Mouse (Mus musculus) MEL (cell line): Measurements from ENCODE around the gene Fam166a. TPM values are rescaled to one million over a fixed set of nuclear protein-coding genes. Genes with fewer than 3 reads are reported as not detected.
A peak's percentile ranks its signal among the peaks of the same experiment; 100 is the strongest.

Experiments
- DNase-seq: peaks from one replicate; pipeline ENCODE4 v3.0.0; 2011; ENCODE audit warnings: low read depth, low spot score
- H3K27ac ChIP-seq: 2 replicates; pipeline ENCODE4 v1.5.1; 2012; ENCODE audit warnings: low read depth, mild to moderate bottlenecking, control low read depth, low read length, moderate library complexity; ENCODE audit not compliant: control insufficient read depth
- H3K27me3 ChIP-seq, 2 experiments: fragments of 150-350 bp in 1 of 2; sonication (generic) in 1 of 2; 2 replicates each; pipeline ENCODE4 v1.6.1; 2012; ENCODE audit warnings: low read length in 2 of 2, mild to moderate bottlenecking in 2 of 2, improper control_type of control experiment in 1 of 2, moderate library complexity in 1 of 2; ENCODE audit not compliant: insufficient read depth in 2 of 2, control insufficient read depth in 1 of 2
- H3K36me3 ChIP-seq, 2 experiments: 2 replicates each; pipeline ENCODE4 v1.6.1; 2012 to 2014; ENCODE audit warnings: low read length in 2 of 2, improper control_type of control experiment in 1 of 2, inconsistent platforms in 1 of 2, mild to moderate bottlenecking in 1 of 2; ENCODE audit not compliant: insufficient read depth in 2 of 2, control insufficient read depth in 1 of 2
- H3K4me1 ChIP-seq, 2 experiments: fragments of 150-350 bp in 1 of 2; sonication (generic) in 1 of 2; 2 replicates each; pipeline ENCODE4 v1.6.1; 2012; ENCODE audit warnings: low read length in 2 of 2, improper control_type of control experiment in 1 of 2, mild to moderate bottlenecking in 1 of 2; ENCODE audit not compliant: insufficient read depth in 2 of 2, control insufficient read depth in 1 of 2
- H3K4me3 ChIP-seq, 2 experiments: fragments of 150-350 bp in 1 of 2; sonication (generic) in 1 of 2; 2 replicates each; pipeline ENCODE4 v1.5.1; 2012; ENCODE audit warnings: low read depth in 2 of 2, low read length in 2 of 2, mild to moderate bottlenecking in 2 of 2, moderate library complexity in 2 of 2, control low read depth in 1 of 2, improper control_type of control experiment in 1 of 2; ENCODE audit not compliant: control insufficient read depth in 1 of 2, insufficient read depth in 1 of 2
- H3K79me2 ChIP-seq: 2 replicates; pipeline ENCODE4 v1.6.1; 2012; ENCODE audit warnings: mild to moderate bottlenecking, low read length, moderate library complexity; ENCODE audit not compliant: control insufficient read depth, poor library complexity, insufficient read depth
- H3K9ac ChIP-seq: 2 replicates; pipeline ENCODE4 v1.6.1; 2012; ENCODE audit warnings: low read depth, mild to moderate bottlenecking, control low read depth, low read length, moderate library complexity; ENCODE audit not compliant: control insufficient read depth, poor library complexity, severe bottlenecking
- H3K9me3 ChIP-seq: fragments of 150-350 bp; sonication (generic); replicated peaks from 2 replicates; pipeline ENCODE4 v1.6.1; 2012; ENCODE audit warnings: mild to moderate bottlenecking, low read length, improper control_type of control experiment, moderate library complexity; ENCODE audit not compliant: insufficient read depth
- BHLHE40 ChIP-seq: IDR thresholded peaks from 2 replicates; pipeline ENCODE4 v1.6.1; 2012; ENCODE audit warnings: low read depth, mild to moderate bottlenecking, inconsistent platforms, low read length, improper control_type of control experiment, borderline replicate concordance
- CHD2 ChIP-seq: IDR thresholded peaks from 2 replicates; pipeline ENCODE4 v1.6.1; 2011; ENCODE audit warnings: low read length, improper control_type of control experiment
- CTCF ChIP-seq, 3 experiments: IDR thresholded peaks in 2 of 3; conservative IDR thresholded peaks in 1 of 3; 2 replicates each; pipeline ENCODE4 v1.5.1; 2011 to 2012; ENCODE audit warnings: low read length in 3 of 3, low read depth in 2 of 3, mild to moderate bottlenecking in 2 of 3, improper control_type of control experiment in 1 of 3, inconsistent platforms in 1 of 3, mixed read lengths in 1 of 3, moderate library complexity in 1 of 3; ENCODE audit not compliant: control insufficient read depth in 1 of 3, insufficient read depth in 1 of 3, poor library complexity in 1 of 3, severe bottlenecking in 1 of 3
- ELF1 ChIP-seq: IDR thresholded peaks from 2 replicates; pipeline ENCODE4 v1.6.1; 2014; ENCODE audit warnings: low read depth, mild to moderate bottlenecking, inconsistent platforms, low read length, improper control_type of control experiment, moderate library complexity
- HCFC1 ChIP-seq: IDR thresholded peaks from 2 replicates; pipeline ENCODE4 v1.6.1; 2012; ENCODE audit warnings: low read depth, mild to moderate bottlenecking, inconsistent platforms, low read length, improper control_type of control experiment, moderate library complexity
- MAX ChIP-seq: IDR thresholded peaks from 2 replicates; pipeline ENCODE4 v1.6.1; 2011; ENCODE audit warnings: low read length, improper control_type of control experiment
- MXI1 ChIP-seq: IDR thresholded peaks from 2 replicates; pipeline ENCODE4 v1.6.1; 2011; ENCODE audit warnings: mild to moderate bottlenecking, low read depth, low read length, improper control_type of control experiment
- NELFE ChIP-seq: IDR thresholded peaks from 2 replicates; pipeline ENCODE4 v1.6.1; 2011; ENCODE audit warnings: low read depth, low read length, improper control_type of control experiment
- NRF1 ChIP-seq: IDR thresholded peaks from 2 replicates; pipeline ENCODE4 v1.6.1; 2014; ENCODE audit warnings: low read depth, mild to moderate bottlenecking, inconsistent platforms, low read length, improper control_type of control experiment, moderate library complexity; ENCODE audit not compliant: poor library complexity, insufficient read depth, severe bottlenecking
- POLR2A ChIP-seq, 2 experiments: IDR thresholded peaks; 2 replicates each; pipeline ENCODE4 v1.6.1; 2011 to 2012; ENCODE audit warnings: low read length in 2 of 2, mild to moderate bottlenecking in 2 of 2, control low read depth in 1 of 2, improper control_type of control experiment in 1 of 2, low read depth in 1 of 2, moderate library complexity in 1 of 2; ENCODE audit not compliant: control insufficient read depth in 1 of 2, insufficient read depth in 1 of 2, poor library complexity in 1 of 2
- POLR2AphosphoS2 ChIP-seq: IDR thresholded peaks from 2 replicates; pipeline ENCODE4 v1.6.1; 2011; ENCODE audit warnings: low read length, improper control_type of control experiment
- RAD21 ChIP-seq: IDR thresholded peaks from 2 replicates; pipeline ENCODE4 v1.6.1; 2011; ENCODE audit warnings: mild to moderate bottlenecking, low read depth, low read length, improper control_type of control experiment
- SIN3A ChIP-seq: IDR thresholded peaks from 2 replicates; pipeline ENCODE4 v1.6.1; 2012; ENCODE audit warnings: low read length, improper control_type of control experiment, inconsistent platforms
- TBP ChIP-seq: IDR thresholded peaks from 2 replicates; pipeline ENCODE4 v1.8.0; 2011; ENCODE audit warnings: low read depth, low read length, improper control_type of control experiment
- TCF12 ChIP-seq: IDR thresholded peaks from 2 replicates; pipeline ENCODE4 v1.6.1; 2014; ENCODE audit warnings: low read depth, mild to moderate bottlenecking, inconsistent platforms, low read length, improper control_type of control experiment, moderate library complexity
- USF1 ChIP-seq: IDR thresholded peaks from 2 replicates; pipeline ENCODE4 v1.6.1; 2014; ENCODE audit warnings: low read depth, mild to moderate bottlenecking, inconsistent platforms, low read length, improper control_type of control experiment, moderate library complexity
- USF2 ChIP-seq, 2 experiments: IDR thresholded peaks; 2 replicates each; pipeline ENCODE4 v1.6.1; 2011 to 2012; ENCODE audit warnings: improper control_type of control experiment in 2 of 2, low read length in 2 of 2, borderline replicate concordance in 1 of 2, inconsistent platforms in 1 of 2, low read depth in 1 of 2, mild to moderate bottlenecking in 1 of 2; ENCODE audit not compliant: insufficient read depth in 1 of 2
- ZC3H11A ChIP-seq: IDR thresholded peaks from 2 replicates; pipeline ENCODE4 v1.6.1; 2012; ENCODE audit warnings: low read depth, mild to moderate bottlenecking, inconsistent platforms, low read length, improper control_type of control experiment
- ZKSCAN1 ChIP-seq: IDR thresholded peaks from 2 replicates; pipeline ENCODE4 v1.6.1; 2012; ENCODE audit warnings: low read depth, mild to moderate bottlenecking, inconsistent platforms, low read length, improper control_type of control experiment, moderate library complexity
- ZMIZ1 ChIP-seq: IDR thresholded peaks from 2 replicates; pipeline ENCODE4 v1.6.1; 2012; ENCODE audit warnings: low read depth, mild to moderate bottlenecking, inconsistent platforms, low read length, improper control_type of control experiment, moderate library complexity
- ZNF384 ChIP-seq: IDR thresholded peaks from 2 replicates; pipeline ENCODE4 v1.6.1; 2012; ENCODE audit warnings: low read depth, mild to moderate bottlenecking, inconsistent platforms, low read length, improper control_type of control experiment
- polyA plus RNA-seq, 2 experiments: library from polyadenylated mRNA; stranded (reverse) in 1 of 2; unstranded in 1 of 2; fragments of >175 nt in 1 of 2; fragments of >200 nt in 1 of 2; gene quantifications; 2 replicates each; pipeline versions ENCODE4 v1.2.1 to v1.2.4; 2012; ENCODE audit warnings: low replicate concordance in 2 of 2, low read depth in 1 of 2; ENCODE audit not compliant: insufficient read length in 2 of 2, insufficient read depth in 1 of 2, missing spikeins in 1 of 2
- total RNA-seq: library from RNA; depleted of rRNA; stranded (reverse); fragments of 300-350 nt; gene quantifications from 2 replicates; pipeline ENCODE4 v1.2.3, GENCODE M21; 2012

Fam166a gene
- total and polyA plus RNA-seq, 3 experiments: 1.1 to 15.6 TPM; not detected in 1

DNA sequence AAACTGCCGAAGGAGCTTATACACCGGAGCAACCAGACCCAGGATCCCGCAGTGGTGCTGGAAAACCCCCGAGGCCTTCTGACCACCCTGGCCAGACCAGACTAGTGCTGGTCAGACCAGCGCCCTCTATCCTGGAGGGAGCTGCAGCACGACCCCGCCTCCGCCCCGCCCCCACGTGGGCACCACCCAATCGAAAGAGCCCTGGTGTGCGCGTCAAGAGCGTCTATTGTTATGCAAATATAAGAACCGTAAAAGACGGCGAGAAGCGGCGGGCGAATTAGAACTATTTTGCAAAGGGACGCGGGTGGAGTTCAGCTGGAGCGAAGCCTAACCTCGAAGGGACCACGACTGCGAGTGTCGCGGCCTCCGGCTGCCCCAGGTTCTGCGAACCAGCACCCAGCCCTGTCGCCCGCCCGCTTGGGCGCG, 38.1 kb upstream of the Fam166a start, which contains the start of gene Nrarp:
TSS of gene Nrarp (plus strand) at position 281 of the 426 bp plus-strand sequence.
- H3K4me3 ChIP-seq: peak within 1 kb of the TSS; percentile 59 to 99
- peaks cover 3 to 8% of the 10 kb centered on the region in 2 experiments; a peak in 2 of 4 replicates for H3K4me1 ChIP-seq
- H3K36me3 ChIP-seq: peaks cover 0 to 6% of the 10 kb centered on the region in 2 experiments; a peak in 2 of 4 replicates
- peaks cover 8% of the 10 kb centered on the region for H3K79me2 ChIP-seq
- peak within 1 kb of the TSS; percentile 90 for H3K9ac ChIP-seq
- H3K27me3 ChIP-seq: no peaks in the 10 kb centered on the region
- H3K27ac ChIP-seq: peak within 1 kb of the TSS; percentile 85
- peak; percentile 68 to 99; a peak in 3 of 4 replicates for TF ChIP-seq POLR2A (IDR thresholded peaks at IDR 0.05; ENCODE audit: control insufficient read depth in 1 of 2, insufficient read depth in 1 of 2, low read depth in 1 of 2, low read length in 2 of 2, poor library complexity in 1 of 2)
- TF ChIP-seq ELF1: no peak
- no peak; the same call in 1 of the 2 replicates for TF ChIP-seq MAX
- TF ChIP-seq POLR2AphosphoS2: peak; percentile 98
- no peak for TF ChIP-seq ZC3H11A
- TF ChIP-seq CTCF (IDR thresholded peaks at IDR 0.05 in 2 of 3, conservative IDR thresholded peaks at IDR 0.05 in 1 of 3; ENCODE audit: control insufficient read depth in 1 of 3, insufficient read depth in 1 of 3, low read depth in 2 of 3, low read length in 3 of 3, poor library complexity in 1 of 3, severe bottlenecking in 1 of 3): peak; percentile 10 to 62 (median 55); a peak in 5 of 6 replicates
- no peak for TF ChIP-seq ZKSCAN1
- TF ChIP-seq HCFC1: peak; percentile 65; the same call in 1 of the 2 replicates
- no peak for TF ChIP-seq ZNF384
- TF ChIP-seq NELFE: peak; percentile 98
- peak; percentile 96 for TF ChIP-seq TBP
- peak; percentile 68 for TF ChIP-seq TCF12
- TF ChIP-seq CHD2: no peak
- TF ChIP-seq USF1: peak; percentile 88
- TF ChIP-seq MXI1: peak; percentile 68
- no peak; the same call in 1 of the 2 replicates for TF ChIP-seq SIN3A
- TF ChIP-seq USF2 (IDR thresholded peaks at IDR 0.05; ENCODE audit: borderline replicate concordance in 1 of 2, insufficient read depth in 1 of 2, low read depth in 1 of 2, low read length in 2 of 2): 0 out of 4 replicates have a peak, but pooled peaks of 1 of the 2 experiments have one; percentile 10
- peak; percentile 85 for TF ChIP-seq ZMIZ1
- no peak for TF ChIP-seq RAD21
- 0 out of 2 replicates have a peak, but pooled peaks have one; percentile 15 for TF ChIP-seq BHLHE40
- no peak for TF ChIP-seq NRF1
- peak; percentile 95 for DNase-seq
- no peaks in the 10 kb centered on the region for H3K9me3 ChIP-seq
